Mouse (Mus musculus) forebrain, embryonic 16.5 days (tissue): ENCODE measurements around the gene Ablim1. TPM values are rescaled to one million over a fixed set of nuclear protein-coding genes. Genes with fewer than 3 reads are reported as not detected.
A peak's percentile ranks its signal among the peaks of the same experiment; 100 is the strongest.

ENCODE experiments used
- ATAC-seq: fragments of 200-750 bp; cut with Nextera tagmentation; 2 replicates; pipeline ENCODE4 v1.8.0; 2017; ENCODE audit warnings: mild to moderate bottlenecking, moderate library complexity
- H3K27ac ChIP-seq: fragments of 300-500 bp; sonication (generic); 2 replicates; pipeline ENCODE4 v1.5.1; 2014; ENCODE audit warnings: low read length, control low read depth
- H3K27me3 ChIP-seq: fragments of 300-500 bp; sonication (generic); replicated peaks from 2 replicates; pipeline ENCODE4 v1.6.1; 2014; ENCODE audit warnings: low read length; ENCODE audit not compliant: control insufficient read depth, insufficient read depth
- H3K36me3 ChIP-seq: fragments of 300-500 bp; sonication (generic); 2 replicates; pipeline ENCODE4 v1.6.1; 2014; ENCODE audit not compliant: control insufficient read depth, insufficient read depth
- H3K4me1 ChIP-seq: fragments of 300-500 bp; sonication (generic); replicated peaks from 2 replicates; pipeline ENCODE4 v1.6.1; 2014; ENCODE audit warnings: low read length; ENCODE audit not compliant: control insufficient read depth, insufficient read depth
- H3K4me2 ChIP-seq: fragments of 300-500 bp; sonication (generic); 2 replicates; pipeline ENCODE4 v1.6.1; 2014; ENCODE audit warnings: mild to moderate bottlenecking, low read length, control low read depth
- H3K4me3 ChIP-seq: fragments of 300-500 bp; sonication (generic); replicated peaks from 2 replicates; pipeline ENCODE4 v1.5.1; 2014; ENCODE audit warnings: mild to moderate bottlenecking, low read length, control low read depth
- H3K9ac ChIP-seq: fragments of 300-500 bp; sonication (generic); replicated peaks from 2 replicates; pipeline ENCODE4 v1.6.1; 2014; ENCODE audit warnings: low read depth, low read length, control low read depth
- H3K9me3 ChIP-seq: fragments of 300-500 bp; sonication (generic); 2 replicates; pipeline ENCODE4 v1.6.1; 2016; ENCODE audit warnings: low read length; ENCODE audit not compliant: control insufficient read depth
- WGBS: fragments of 180-500 bp; shearing (Covaris S2); extraction: QIAGEN DNeasy Blood & Tissue Kit; methylation state at CpG from one replicate; pipeline ENCODE4 v1.1.7; 2014; 5-methylcytosine and 5-hydroxymethylcytosine counted together
- polyA plus RNA-seq: library from polyadenylated mRNA; unstranded; fragments of >200 nt; fragmentation: Nextera tagmentation; extraction: Ambion mirVana; gene quantifications from 2 replicates; pipeline ENCODE4 v1.2.1, GENCODE M21; 2015

The Ablim1 gene
- polyA plus RNA-seq, 1 experiment from 2014 or later, result 47.1 TPM

- Histone ChIP-seq H3K4me1 (0 out of 2 replicates have a peak, but pooled peaks cover 3% of the 10 kb centered on the region), H3K4me2 (no peak overlapping the region), H3K27me3 (no peaks in the 10 kb centered on the region), H3K9me3 (no peaks in the 10 kb centered on the region; the same call in 1 of the 2 replicates), H3K27ac (no peak overlapping the region), H3K9ac (no peak overlapping the region), H3K4me3 (no peak overlapping the region), H3K36me3 (no peaks in the 10 kb centered on the region)
- no peak for ATAC-seq
- 78% methylated on average over 11 of the region's 11 CpGs for WGBS
These were observed 15.6 kb upstream of the Ablim1 start for GRCm38 (mm10) chr19:57330309-57330708.

GRCm38 (mm10) chr19:57328792-57329191 lies 14.1 kb upstream of the Ablim1 start:
- no peak for ATAC-seq
- no peak overlapping the region for H3K4me3 ChIP-seq
- no peak overlapping the region for H3K27ac ChIP-seq
- H3K4me1 ChIP-seq, result 0 out of 2 replicates have a peak, but pooled peaks cover 3% of the 10 kb centered on the region
- H3K27me3 ChIP-seq, result no peaks in the 10 kb centered on the region
- H3K9ac ChIP-seq, result no peak overlapping the region
- H3K4me2 ChIP-seq, result no peak overlapping the region
- H3K9me3 ChIP-seq, result no peaks in the 10 kb centered on the region; the same call in 1 of the 2 replicates
- 59% methylated on average over 12 of the region's 12 CpGs for WGBS
- H3K36me3 ChIP-seq, result no peaks in the 10 kb centered on the region

GRCm38 (mm10) chr19:57328269-57328668 lies 13.6 kb upstream of the Ablim1 start:
- ATAC-seq, result no peak
- Histone ChIP-seq H3K4me2 (no peak overlapping the region), H3K9ac (no peak overlapping the region), H3K4me3 (no peak overlapping the region), H3K4me1 (0 out of 2 replicates have a peak, but pooled peaks cover 3% of the 10 kb centered on the region), H3K36me3 (no peaks in the 10 kb centered on the region), H3K27ac (no peak overlapping the region), H3K27me3 (no peaks in the 10 kb centered on the region), H3K9me3 (no peaks in the 10 kb centered on the region; the same call in 1 of the 2 replicates)
- WGBS, result 96% methylated on average over 7 of the region's 7 CpGs

GRCm38 (mm10) chr19:57327679-57328078 lies 13.0 kb upstream of the Ablim1 start:
- no peak for ATAC-seq
- H3K27ac ChIP-seq, result no peak overlapping the region
- no peaks in the 10 kb centered on the region for H3K27me3 ChIP-seq
- no peak overlapping the region for H3K4me3 ChIP-seq
- H3K9ac ChIP-seq, result no peak overlapping the region
- no peaks in the 10 kb centered on the region for H3K36me3 ChIP-seq
- H3K4me2 ChIP-seq, result no peak overlapping the region
- H3K9me3 ChIP-seq, result no peaks in the 10 kb centered on the region; the same call in 1 of the 2 replicates
- H3K4me1 ChIP-seq, result 0 out of 2 replicates have a peak, but pooled peaks cover 3% of the 10 kb centered on the region

- Histone ChIP-seq H3K27me3 (no peaks in the 10 kb centered on the region), H3K9ac (no peak overlapping the region), H3K36me3 (no peaks in the 10 kb centered on the region), H3K4me3 (no peak overlapping the region), H3K9me3 (no peaks in the 10 kb centered on the region; the same call in 1 of the 2 replicates), H3K4me2 (no peak overlapping the region), H3K27ac (no peak overlapping the region), H3K4me1 (0 out of 2 replicates have a peak, but pooled peaks cover 3% of the 10 kb centered on the region)
- WGBS, result 29% methylated on average over 7 of the region's 7 CpGs
- ATAC-seq, result peak; percentile 63
These were observed 11.1 kb upstream of the Ablim1 start for GRCm38 (mm10) chr19:57325748-57326300.

GRCm38 (mm10) chr19:57323087-57323486 lies 8.4 kb upstream of the Ablim1 start:
- peak overlapping the region; percentile 13 for H3K27ac ChIP-seq
- H3K4me2 ChIP-seq, result no peak overlapping the region
- 58% methylated on average over 8 of the region's 8 CpGs for WGBS
- no peaks in the 10 kb centered on the region for H3K36me3 ChIP-seq
- peak; percentile 67 for ATAC-seq
- 0 out of 2 replicates have a peak, but pooled peaks cover 3% of the 10 kb centered on the region for H3K4me1 ChIP-seq
- no peaks in the 10 kb centered on the region for H3K27me3 ChIP-seq
- H3K9ac ChIP-seq, result no peak overlapping the region
- no peak overlapping the region for H3K4me3 ChIP-seq
- no peaks in the 10 kb centered on the region; the same call in 1 of the 2 replicates for H3K9me3 ChIP-seq

- Histone ChIP-seq H3K36me3 (no peaks in the 10 kb centered on the region), H3K27ac (no peak overlapping the region; the same call in 1 of the 2 replicates), H3K4me2 (no peak overlapping the region), H3K27me3 (no peaks in the 10 kb centered on the region), H3K4me1 (0 out of 2 replicates have a peak, but pooled peaks cover 3% of the 10 kb centered on the region), H3K4me3 (no peak overlapping the region), H3K9ac (no peak overlapping the region), H3K9me3 (no peaks in the 10 kb centered on the region; the same call in 1 of the 2 replicates)
- no peak for ATAC-seq
- WGBS, result 75% methylated on average over 4 of the region's 4 CpGs
These were observed 7.8 kb upstream of the Ablim1 start for GRCm38 (mm10) chr19:57322491-57322890.

GRCm38 (mm10) chr19:57321839-57322238 lies 7.1 kb upstream of the Ablim1 start:
- Histone ChIP-seq H3K36me3 (no peaks in the 10 kb centered on the region), H3K4me1 (0 out of 2 replicates have a peak, but pooled peaks cover 3% of the 10 kb centered on the region), H3K4me3 (no peak overlapping the region), H3K4me2 (no peak overlapping the region), H3K9ac (no peak overlapping the region), H3K27ac (no peak overlapping the region), H3K9me3 (no peaks in the 10 kb centered on the region; the same call in 1 of the 2 replicates), H3K27me3 (no peaks in the 10 kb centered on the region)
- 90% methylated on average over 3 of the region's 3 CpGs for WGBS
- no peak for ATAC-seq

- H3K4me1 ChIP-seq, result 0 out of 2 replicates have a peak, but pooled peaks cover under 1% of the 10 kb centered on the region
- ATAC-seq, result no peak
- no peak overlapping the region for H3K4me3 ChIP-seq
- WGBS, result 77% methylated on average over 9 of the region's 9 CpGs
- no peak overlapping the region for H3K9ac ChIP-seq
- H3K27ac ChIP-seq, result no peak overlapping the region
- H3K27me3 ChIP-seq, result no peaks in the 10 kb centered on the region
- no peaks in the 10 kb centered on the region for H3K36me3 ChIP-seq
- H3K4me2 ChIP-seq, result no peak overlapping the region
- H3K9me3 ChIP-seq, result no peaks in the 10 kb centered on the region; the same call in 1 of the 2 replicates
These were observed 6.1 kb upstream of the Ablim1 start for GRCm38 (mm10) chr19:57320656-57321382.
